Mouse (Mus musculus) fibroblast of lung, adult 2 months (primary cell): ENCODE measurements around the gene Riox2.
A peak's percentile ranks its signal among the peaks of the same experiment; 100 is the strongest.
"Not testable (repeated sequence)": the region's sequence is repeated elsewhere in the genome, so short reads cannot be mapped to it uniquely, and the experiment has no call there.

Source experiments
- DNase-seq: peaks from one replicate; pipeline ENCODE4 v3.0.0-alpha.2; 2011; ENCODE audit warnings: low read depth

Riox2 gene

DNA sequence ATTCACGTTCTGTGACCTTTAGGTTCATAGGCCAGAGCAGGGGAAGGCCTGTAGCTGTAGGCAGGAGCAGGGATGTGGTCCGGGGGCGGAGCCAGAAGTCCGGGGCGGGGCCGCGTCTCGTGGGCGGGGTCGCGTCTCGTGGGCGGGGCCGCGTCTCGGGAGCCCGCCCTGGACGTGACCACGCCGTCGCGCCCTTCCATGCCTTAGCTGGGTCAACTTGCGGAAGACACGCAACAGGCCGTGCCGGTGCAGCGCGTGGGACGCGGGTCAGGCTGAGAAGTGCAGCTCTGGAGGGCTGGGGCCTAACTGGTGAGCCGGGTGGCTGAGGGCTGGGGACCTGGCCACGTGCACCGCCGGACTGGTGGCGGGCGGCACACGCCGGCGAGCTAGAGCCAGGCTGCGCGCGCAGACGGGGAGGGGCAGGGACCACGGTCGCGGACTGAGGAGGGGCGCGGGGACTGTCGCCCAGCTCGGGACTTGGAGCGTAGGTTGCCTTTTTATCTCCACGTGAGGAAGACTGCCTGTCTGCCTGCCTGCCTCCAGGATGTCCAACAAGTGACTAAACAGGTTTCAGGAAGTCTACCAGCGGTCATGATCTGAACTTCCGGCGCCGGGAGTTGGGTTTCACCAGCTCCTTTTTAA lies at the start of gene Riox2:
Gene Riox2, plus strand, starts transcription at position 139 of the 642 bp plus-strand sequence.
- DNase-seq = peak; percentile 43

DNA sequence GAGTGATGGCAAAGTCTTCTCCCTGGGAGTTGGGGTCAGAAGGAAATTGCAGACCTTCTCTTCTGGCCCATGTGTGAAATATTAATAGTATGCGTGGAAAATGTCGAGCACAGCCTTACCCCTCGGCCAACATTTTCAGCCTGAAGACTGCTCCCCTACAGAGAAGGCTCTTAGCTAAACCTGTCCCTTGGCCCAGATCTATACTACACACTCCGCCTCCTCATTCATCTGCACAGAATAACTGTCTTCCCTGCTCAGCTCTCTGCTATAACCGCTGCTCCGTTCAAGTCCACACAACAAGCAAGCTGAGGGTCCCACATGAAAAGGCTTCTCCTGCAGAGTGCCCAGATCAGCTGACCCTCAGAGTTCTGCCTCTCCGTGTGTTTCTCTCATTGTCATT lies 43.6 kb upstream of the Riox2 start:
- DNase-seq = no peak

DNA sequence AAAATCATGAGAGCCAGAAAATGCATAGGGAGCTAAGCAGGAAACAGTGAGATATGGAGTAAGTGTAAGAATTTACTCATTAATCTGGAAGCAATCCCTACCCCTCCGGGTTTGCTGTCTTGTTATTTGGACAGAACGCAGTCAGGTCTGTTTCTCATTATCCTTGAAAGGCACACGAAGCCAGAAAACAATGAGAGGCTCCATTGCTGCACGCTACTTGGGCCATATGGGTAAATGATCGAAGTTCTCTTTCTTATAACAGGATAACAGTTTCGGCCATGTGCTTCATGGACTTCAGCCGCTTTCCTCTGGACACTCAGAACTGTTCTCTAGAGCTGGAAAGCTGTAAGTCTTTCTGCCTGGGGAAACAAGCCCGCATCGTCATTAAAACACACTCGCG lies 38.4 kb upstream of the Riox2 start:
- DNase-seq = no peak

DNA sequence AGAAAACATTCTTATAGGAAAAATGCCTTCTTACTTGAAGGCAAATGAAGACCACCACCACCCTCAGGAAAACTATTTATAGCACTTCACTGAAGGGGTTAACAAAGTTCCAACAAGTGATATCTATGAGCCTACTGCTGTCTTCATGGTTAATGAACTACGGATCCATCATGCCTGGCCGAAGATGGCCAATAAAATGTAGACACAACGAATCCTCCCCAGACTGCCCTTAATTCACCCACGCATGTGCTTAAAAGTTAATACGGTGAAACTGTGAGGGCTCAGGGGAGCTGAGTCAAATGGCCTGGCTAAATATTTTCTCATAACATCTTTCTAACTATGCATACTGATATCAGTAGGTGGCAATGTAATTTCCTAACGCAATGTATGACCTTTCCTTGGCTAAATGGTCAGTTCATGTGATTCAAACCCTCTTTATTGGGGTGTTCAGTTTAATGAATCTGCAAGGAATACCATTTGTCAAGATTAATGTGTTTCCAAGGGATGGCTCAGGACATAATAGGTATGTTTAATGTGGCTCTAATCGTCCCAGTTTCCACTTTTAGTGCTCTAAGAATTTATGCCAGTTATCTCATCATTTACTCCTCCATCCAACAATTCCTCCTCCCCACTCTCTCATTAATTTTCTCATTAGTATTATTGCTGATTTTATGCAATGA lies 26.6 kb upstream of the Riox2 start:
- no peak for DNase-seq

DNA sequence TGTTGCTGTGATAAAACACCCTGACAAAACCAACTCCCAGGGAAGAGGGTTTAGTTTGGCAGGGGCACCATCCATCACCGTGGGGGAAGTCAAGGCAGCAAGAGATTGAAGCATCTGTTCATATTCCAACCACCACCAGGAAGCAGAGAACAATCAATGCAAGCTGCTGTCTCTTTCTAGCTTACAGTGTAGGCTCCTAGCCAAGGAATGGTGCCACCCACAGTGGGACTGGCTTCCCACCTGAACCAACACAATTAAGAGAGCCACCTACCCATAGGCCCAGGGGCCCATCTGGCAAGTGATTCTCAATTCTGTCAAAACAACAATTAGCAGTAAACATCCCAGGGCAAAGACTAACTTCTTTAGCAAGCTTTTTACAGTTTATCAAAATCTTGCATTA lies 23.4 kb upstream of the Riox2 start:
- no peak for DNase-seq

DNA sequence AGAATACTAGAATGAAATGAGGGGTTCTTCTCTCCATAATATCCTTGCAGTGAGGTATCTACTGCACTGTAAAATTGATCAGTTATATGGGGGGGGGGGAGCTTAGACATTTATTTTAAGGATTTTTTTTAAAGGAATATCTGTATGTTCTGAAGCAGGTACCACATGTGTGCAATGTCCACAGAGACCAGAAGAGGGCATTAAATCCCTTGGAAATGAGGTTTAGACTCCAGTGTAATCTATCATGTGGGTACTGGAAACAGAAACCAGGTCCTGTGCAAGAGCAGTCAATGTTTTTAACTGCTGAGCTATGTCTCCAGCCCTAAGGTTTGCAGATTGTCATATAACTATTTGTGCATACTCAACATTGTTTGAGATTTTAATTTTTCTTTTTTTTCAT lies 22.5 kb upstream of the Riox2 start:
- no peak for DNase-seq

DNA sequence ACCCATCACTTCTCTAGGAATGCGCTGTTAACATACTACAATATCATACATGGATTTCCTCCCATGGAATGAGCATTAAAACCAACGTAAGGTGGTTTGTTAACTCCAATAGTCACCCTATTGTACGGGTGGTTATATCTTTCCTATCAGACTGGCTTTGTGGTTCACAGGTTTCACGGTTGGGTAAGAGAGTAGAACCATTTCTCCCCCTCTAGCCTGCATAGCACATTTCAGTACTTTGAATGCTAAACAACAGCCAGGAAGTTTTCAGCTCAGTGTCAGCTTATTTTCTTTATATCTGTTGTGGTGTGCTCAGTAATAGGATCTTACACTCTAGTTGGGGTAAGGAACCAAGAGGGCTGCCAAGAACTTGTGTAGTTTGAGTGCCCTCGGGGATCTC lies 19.8 kb upstream of the Riox2 start:
- no peak for DNase-seq

DNA sequence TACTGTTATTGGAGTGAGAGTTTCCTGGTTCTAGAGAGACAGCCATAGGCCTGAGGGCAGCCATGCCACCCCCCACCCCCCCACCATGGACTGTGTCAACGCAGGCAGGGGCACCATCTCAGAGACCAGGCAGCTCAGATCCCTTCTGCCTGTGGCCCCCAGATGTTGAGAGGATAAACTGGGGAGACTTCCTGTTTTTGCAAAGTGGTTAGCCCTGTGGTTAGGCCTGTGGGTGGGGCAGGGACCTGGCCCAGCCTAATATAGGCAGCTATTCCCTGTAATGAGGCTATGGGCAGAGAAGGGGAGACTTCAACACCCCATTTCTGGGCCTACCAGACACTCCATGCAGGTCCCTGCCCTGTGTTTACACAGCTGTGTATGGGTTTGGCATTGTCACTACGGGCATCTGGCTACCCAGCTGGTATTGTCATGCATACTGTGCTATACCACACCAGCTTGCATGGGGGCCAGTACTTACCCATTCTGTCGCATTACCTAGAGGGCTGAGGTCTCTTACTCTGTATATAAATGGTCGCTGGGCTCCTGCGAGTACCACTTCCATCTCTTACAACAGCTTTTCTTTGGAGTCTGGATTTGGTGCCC lies 12.2 kb upstream of the Riox2 start:
- DNase-seq = not testable (repeated sequence)

DNA sequence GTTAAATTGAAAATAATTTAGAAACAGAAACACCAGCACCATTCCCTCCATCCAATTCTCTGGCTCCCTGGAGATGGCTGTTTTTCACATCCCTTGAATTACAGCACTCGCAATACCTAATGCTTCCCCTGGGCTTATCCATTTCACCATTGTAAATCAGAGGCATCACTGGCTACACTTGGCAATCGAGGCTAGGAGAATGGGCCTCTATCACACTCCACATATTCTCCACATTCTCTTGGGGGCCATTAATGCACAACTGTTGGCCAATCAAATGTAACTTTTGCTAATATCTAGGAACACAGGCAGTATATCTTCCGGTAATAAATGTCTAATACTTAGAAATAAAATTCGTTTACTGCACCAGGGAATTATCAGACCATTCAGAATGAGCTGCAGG lies 8.0 kb upstream of the Riox2 start:
- no peak for DNase-seq

DNA sequence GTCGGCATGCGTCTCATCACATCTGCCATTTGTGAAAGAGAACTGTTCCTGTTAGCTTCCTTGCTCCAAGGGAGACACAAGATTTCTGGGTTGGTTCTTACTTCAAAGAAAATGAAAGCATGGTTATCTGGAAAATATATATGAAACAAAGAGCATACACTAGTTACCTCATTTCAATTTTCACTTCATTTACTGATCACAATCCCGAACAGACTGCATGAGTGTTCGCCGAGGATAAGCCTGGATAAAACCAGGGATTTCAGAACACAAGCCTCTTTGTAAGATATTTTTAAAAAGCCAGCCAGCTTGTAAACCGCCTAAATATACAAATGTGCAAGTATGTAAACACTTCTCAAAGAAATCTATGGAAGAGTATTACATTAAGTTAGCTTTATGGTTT lies 7.6 kb upstream of the Riox2 start:
- no peak for DNase-seq

DNA sequence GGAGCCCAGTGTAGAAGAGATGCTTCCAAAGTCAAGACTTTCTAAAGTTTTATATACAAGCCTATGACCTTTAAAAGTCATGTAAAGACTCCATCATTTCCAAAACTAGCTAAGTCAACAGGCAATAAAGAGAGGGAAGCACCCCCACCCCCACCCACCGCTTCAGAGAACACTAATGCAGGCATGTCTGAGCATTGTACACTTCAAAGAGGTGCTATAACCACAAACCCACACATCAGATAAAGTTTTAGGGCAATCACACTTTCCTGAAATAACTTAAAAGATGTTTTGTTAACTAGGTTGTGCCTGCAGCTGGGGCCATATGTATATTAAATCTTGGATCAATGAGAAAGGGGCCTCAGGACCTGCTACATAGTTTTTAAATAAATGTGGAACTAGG lies 1.7 kb upstream of the Riox2 start:
- DNase-seq = no peak

DNA sequence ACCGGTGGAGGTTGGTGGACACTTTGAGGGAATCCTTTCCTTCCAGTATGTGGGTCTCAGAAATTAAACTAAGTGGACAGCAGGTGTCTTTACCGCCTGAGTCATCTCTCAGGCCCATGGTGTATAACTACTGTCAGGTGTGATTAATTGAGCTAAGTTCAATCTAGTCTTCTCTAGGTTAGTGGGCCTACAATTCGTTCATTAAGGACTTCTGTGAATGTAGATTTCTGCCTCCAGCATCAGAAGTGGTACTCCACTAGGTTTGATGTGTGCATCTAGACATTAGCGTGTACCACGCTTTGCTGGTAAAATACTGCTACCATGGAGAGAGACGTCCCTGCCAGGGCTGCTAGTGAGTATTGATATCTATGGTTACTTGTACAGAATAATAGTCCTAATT lies 971 bp downstream of the Riox2 start:
- no peak for DNase-seq

DNA sequence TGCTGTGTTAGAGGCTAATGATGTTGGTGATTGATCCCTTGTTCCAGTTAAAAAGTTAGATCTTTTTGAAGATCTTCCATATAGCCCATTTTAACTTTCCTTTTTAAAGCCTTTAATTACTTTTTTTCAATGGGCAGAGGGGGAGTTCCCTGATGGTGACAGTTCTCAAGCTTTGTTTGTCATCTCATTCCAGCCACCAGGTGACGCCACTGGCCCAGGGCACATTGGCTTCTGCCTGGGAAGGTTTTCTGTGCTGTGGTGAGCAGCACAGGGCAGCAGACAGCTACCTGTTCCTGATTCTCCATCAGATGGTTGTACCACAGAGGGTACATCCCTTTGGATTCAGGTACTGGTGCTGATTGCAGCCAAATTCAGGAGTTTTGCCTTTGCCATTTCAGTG lies 3.2 kb downstream of the Riox2 start:
- no peak for DNase-seq

DNA sequence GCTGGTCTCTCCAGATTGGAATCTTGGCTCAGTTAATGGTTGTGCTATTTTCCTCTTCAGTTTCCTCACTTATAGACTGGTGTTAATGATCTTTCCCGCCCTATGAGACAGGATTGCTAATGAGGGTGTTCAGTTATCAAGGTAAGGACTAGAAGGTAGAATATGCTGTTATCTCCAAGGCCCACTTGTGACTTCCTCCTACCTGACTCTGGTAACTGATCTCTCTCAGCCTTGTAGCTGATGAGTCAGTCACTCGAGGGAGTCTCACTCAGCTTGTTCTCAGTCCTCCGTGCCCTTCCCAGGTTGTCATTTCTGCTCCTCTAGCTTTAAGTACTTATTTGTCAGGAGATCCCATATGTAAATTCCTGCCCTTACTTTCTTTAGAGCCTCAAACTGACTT lies 6.4 kb downstream of the Riox2 start:
- DNase-seq = no peak

DNA sequence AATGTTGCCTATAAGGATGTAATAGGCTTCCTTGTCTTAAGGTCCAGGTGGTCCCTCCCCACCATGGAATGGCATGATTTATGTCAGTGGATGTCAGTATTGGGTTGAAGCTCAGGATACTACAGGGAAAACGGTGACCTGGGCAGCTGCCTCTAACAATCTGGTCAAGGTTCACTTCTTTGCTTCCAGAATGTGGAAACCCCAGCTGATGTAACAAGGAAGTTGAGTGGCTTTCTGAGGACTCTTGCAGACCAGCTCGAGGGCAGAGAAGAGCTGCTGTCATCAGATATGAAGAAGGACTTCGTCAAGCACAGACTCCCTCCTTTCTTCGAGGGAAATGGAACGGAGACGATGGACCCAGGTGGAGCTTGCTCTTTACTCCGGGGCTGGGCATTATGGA lies 15.7 kb downstream of the Riox2 start:
- DNase-seq = no peak

DNA sequence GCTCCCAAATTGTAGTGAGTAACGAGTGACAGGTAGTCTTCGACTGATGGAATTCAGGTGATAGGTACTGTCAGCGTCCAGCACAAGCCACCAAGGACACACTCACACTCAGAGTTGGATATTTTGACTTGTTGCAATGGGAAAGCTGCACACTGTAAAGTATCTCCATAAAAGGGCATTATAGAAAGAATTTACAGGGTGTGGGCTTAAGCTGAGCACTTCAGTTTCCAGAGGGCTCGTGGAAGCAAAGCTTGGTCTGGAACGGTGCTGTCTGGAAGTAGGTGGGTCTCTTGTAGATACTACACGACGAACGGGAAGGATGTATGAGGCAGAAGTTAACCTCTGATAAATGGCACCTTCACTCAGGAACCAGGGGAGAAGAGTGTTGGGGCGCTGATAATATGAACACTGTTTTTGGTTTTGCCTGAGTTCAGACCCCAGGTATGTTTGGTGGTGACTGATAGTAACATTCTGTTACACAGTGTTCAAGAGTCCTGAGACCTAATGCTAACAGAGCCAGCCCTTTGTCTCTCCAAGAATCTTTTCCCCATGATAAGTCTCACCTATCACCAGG lies 16.5 kb downstream of the Riox2 start:
- no peak for DNase-seq

DNA sequence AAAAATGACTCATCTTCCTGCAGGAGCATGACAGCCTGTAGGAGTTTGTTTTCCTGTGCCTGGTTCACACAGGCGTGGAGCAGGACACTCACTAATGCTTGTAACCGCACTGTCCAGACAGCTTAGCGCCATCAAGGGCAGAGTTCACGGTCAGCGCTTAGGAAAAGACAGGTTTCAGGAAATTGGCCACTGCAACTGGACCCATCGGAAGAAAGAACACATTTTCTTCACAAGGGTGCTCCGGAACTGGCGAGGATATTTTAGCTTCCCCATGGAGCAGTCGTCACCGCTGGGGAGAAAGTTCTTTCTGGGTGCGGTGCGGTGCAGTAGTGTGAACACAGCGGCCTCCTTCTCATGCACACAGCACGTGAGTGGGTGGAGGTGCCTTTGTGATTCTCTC lies 21.6 kb downstream of the Riox2 start:
- DNase-seq = no peak

DNA sequence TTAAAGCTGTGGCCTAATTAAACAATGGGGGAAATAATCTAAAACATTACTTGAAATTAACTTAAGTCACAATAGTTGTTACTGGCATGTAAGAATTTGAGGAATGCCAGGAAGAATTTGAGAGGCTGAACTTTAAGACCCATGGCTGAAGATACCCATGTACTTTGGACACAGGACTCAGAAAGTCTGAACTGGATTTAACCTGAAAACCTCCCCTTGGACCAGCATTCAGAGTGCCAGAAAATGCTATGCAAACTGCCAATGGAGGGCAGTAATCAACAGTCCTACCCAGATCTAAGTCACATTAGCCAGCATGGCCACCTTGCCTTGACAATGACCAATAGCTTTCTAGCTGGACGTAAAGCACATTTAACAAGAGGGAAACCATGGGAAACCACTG lies 26.4 kb downstream of the Riox2 start:
- DNase-seq = no peak

DNA sequence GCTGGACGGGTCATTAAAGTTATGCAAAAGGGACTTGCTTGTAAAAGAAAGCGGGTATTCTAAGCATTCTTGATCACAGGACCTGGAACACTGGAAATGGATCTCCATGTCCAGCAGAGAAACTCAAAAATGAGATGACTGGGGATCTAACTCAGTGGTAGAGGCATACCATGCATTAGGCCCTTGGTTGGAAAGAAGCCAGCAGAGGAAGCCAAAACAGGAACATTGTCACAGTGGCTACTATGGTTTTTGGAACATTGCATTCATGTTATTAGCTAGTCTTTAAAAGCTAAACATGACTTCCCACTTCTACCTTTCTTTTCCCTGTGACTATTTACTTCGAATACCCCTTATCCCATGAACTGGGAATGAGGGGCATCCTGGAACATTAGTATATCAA lies 27.6 kb downstream of the Riox2 start:
- no peak for DNase-seq

DNA sequence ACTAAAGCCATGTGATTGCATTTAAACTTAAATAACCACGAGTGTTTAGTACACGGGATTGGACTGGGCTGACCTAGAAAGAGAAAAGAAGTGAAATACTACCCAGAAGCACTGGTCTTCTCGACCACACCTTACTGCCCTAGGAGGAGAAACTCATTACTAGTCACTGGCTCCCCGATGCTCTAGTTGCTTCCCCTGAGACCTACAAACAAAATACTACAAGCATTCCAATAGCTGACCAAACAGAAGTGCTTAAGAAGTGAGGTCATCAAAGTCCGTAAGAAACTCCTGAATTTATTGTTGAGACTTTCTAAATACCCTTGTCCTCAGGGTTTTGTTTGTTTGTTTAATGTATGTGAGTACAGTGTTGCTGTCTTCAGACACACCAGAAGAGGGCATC lies 38.3 kb downstream of the Riox2 start:
- no peak for DNase-seq

DNA sequence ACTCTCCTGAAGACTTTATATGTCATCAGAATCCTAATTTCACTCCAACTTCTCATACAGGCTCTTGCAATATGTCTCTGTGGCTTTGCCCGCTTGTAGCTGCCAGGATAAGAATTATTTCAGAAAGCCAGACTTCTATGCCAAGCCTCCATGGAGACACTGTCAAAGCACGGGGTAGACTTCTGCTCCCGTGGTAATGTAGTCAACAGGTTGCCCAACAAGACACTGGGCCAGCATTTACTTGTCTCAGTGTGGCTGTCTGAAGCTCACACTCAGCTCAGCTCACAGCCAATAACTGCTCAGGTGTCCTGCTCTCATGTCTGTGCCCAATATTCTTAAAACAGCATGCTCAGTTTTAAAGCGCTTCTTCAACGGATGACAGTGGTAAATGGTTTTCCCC lies 43.6 kb downstream of the Riox2 start:
- no peak for DNase-seq

DNA sequence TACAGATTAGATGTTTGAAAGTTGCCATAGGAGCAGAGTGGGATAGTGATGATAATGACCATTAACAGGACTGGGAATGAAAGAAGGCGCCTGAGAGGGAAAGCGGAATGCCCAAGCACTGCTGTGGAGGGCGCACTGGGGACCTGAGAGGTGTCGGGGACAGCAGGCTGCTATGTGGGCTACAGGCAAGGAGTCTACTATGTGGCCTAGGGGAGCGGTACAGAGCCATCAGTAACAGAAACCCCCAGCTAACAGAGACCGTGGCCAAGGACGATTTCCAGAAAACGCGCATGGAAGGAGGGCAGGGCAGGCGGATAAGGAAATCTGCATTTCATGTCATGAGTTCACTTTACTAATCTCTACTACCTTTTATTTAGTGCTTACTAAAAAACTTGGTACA lies 45.4 kb downstream of the Riox2 start:
- no peak for DNase-seq

DNA sequence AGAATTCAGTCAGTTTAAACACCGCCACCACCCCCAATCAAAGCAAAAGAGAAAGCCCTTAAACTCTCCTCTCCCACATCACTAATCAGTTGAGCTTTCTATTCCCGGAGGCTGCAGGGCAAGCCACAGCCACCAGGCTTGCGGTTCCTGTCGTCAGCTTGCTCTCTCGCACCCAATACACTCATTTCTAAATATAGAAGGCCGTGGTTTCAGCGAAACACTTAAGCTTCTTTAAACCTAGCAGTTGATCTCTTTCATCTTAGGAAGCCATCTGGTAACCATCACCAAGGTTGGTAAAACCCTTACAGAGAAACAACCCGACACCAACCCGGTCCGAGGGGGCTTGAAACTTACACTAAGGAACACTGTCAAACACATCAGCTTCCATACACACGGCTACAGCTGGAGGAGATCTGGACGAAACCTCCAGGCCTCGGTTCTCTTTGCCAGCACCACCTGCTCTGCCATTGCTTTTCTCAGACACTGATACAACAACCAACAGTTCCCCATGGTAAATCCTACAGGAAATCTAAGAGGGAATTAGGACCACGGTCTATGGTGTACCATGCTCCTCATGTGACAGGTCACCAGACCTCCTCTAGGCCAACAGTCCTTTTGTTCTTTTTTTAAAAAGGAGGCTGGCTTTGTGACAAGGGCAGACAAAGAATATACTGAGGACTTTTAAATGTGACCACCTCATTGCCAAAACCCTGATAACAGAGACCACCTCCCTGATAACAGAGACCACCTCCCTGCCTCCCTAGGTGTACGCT lies 46.1 kb downstream of the Riox2 start:
- DNase-seq = no peak
